ENCODE assay signal across 14 mouse cellular contexts in genomic region chr3:129561011-129561410, GRCm38 (mm10). TPM values are rescaled to one million over a fixed set of nuclear protein-coding genes. Genes with fewer than 3 reads are reported as not detected.
DNase-seq lines count a peak whose midpoint lies in the region; ATAC-seq lines count a peak whose summit lies in the region.
"Had no signal": no experiment of that assay in that cellular context is flagged by ENCODE, and none has a peak within 500 bp of the region (broad histone marks: within the 10 kb centered on the region; RNA-seq: fewer than 3 reads in every experiment).

No protein-coding gene starts in this region.

- no peak for DNase-seq in frontal cortex, postnatal 25 days (ENCODE audit: low spot score in 2 of 2)
- peak; percentile 54 for DNase-seq in right cerebral cortex, adult 18-20 months
- DNase-seq in right cerebral cortex, postnatal 4 days, result no peak
- DNase-seq in right cerebral cortex, postnatal 10 days (ENCODE audit: low spot score in 2 of 2), result peak; percentile 45 to 55
- DNase-seq in ovary, postnatal 10 days (ENCODE audit: low spot score), result no peak
- no peak for DNase-seq in MN1 (ENCODE audit: low spot score)
- DNase-seq: B cell, adult 2 months; cerebellum, adult 11 months; heart, postnatal 14 days; kidney, postnatal 10 days; midbrain, embryonic 14.5 days had no signal

- ATAC-seq in frontal cortex, adult (ENCODE audit: low TSS enrichment), result peak; percentile 82
- peak; percentile 29 for ATAC-seq in granulocyte monocyte progenitor cell, adult 5-6 weeks (replicated peaks; ENCODE audit: poor library complexity, severe bottlenecking)
- ATAC-seq: intestine, postnatal 0 days had no signal

RNA-seq across cellular contexts. Expression of gene Elovl6, which starts 28.9 kb away (rescaled TPM):
- total RNA-seq in granulocyte monocyte progenitor cell, adult 5-6 weeks (2014; fragmentation: Nextera tagmentation), result 24.6 and 31.6 TPM in 2 replicates
- 10.9 and 13.2 TPM in 2 replicates for total RNA-seq in granulocyte monocyte progenitor cell, adult 5-6 weeks (2017)

Comparison
In these comparisons a context has a peak if more than half of its experiments do, and no peak if none do; other contexts are left out.
1. DNase-seq: peak in right cerebral cortex, adult 18-20 months (single experiment) and right cerebral cortex, postnatal 10 days (2 of 2); none in frontal cortex, postnatal 25 days (0 of 2), right cerebral cortex, postnatal 4 days (single experiment), ovary, postnatal 10 days (single experiment) and MN1 (single experiment).